Mouse (Mus musculus) CH12.LX (cell line): ENCODE data around the gene Cfap54.

Experiments
- CTCF ChIP-seq, 2 experiments: IDR thresholded peaks in 1 of 2; conservative IDR thresholded peaks in 1 of 2; 2 replicates each; pipeline ENCODE4 v1.5.1; 2011 to 2012; ENCODE audit warnings: low read depth in 2 of 2, low read length in 2 of 2, improper control_type of control experiment in 1 of 2, inconsistent platforms in 1 of 2, mild to moderate bottlenecking in 1 of 2, moderate library complexity in 1 of 2
- EP300 ChIP-seq: IDR thresholded peaks from 2 replicates; pipeline ENCODE4 v1.6.1; 2011; ENCODE audit warnings: low read length, improper control_type of control experiment
- IRF4 ChIP-seq: IDR thresholded peaks from 2 replicates; pipeline ENCODE4 v1.6.1; 2014; ENCODE audit warnings: low read depth, mild to moderate bottlenecking, inconsistent platforms, low read length, improper control_type of control experiment
- KAT2A ChIP-seq: IDR thresholded peaks from 2 replicates; pipeline ENCODE4 v1.6.1; 2012; ENCODE audit warnings: low read length, improper control_type of control experiment, inconsistent platforms; ENCODE audit not compliant: insufficient replicate concordance
- TCF12 ChIP-seq: IDR thresholded peaks from 2 replicates; pipeline ENCODE4 v1.6.1; 2014; ENCODE audit warnings: low read depth, mild to moderate bottlenecking, inconsistent platforms, low read length, improper control_type of control experiment
- USF1 ChIP-seq: IDR thresholded peaks from 2 replicates; pipeline ENCODE4 v1.6.1; 2014; ENCODE audit warnings: low read depth, mild to moderate bottlenecking, inconsistent platforms, low read length, improper control_type of control experiment
- ZKSCAN1 ChIP-seq: IDR thresholded peaks from 2 replicates; pipeline ENCODE4 v1.6.1; 2012; ENCODE audit warnings: low read depth, inconsistent platforms, low read length, improper control_type of control experiment, borderline replicate concordance
- ZNF384 ChIP-seq: IDR thresholded peaks from 2 replicates; pipeline ENCODE4 v1.6.1; 2012; ENCODE audit warnings: low read depth, low read length, improper control_type of control experiment, inconsistent platforms

DNA sequence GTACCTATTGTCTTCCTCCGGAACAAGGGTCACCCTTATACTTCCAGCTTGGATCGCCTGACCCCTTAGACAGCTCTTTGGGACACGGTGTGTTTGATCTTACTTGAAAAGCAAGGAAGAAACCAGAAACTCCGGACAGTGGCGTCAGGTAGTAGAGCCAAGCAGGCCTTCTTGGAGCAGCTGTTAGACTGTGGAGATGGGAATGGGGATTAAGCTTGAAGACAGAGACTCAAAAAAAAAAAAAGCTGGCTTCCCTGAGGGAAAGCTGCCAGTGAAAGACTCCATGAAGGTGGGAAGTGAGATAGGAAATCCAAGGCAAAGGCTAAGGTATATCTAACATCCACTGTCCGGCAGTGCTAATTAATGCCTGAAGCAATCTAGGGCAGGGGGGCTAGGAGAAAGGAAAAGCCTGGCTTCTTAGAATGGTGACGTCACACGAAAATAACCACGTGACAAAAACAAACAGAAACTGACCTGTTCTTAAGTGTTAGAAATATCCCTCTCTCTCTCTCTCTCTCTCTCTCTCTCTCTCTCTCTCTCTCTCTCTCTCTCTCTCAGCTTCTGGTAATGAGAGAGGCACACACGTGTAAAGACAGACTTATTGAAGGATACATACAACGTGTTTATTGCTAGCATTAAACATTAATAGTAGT, 7.1 kb upstream of the Cfap54 start:
- TF ChIP-seq CTCF (conservative IDR thresholded peaks at IDR 0.05 in 1 of 2, IDR thresholded peaks at IDR 0.05 in 1 of 2; ENCODE audit: low read depth in 2 of 2, low read length in 2 of 2) (no peak), IRF4 (no peak), ZKSCAN1 (no peak), TCF12 (no peak), USF1 (peak; percentile 61), EP300 (no peak), KAT2A (no peak), ZNF384 (no peak)
